ENCODE assay signal across 9 mouse cellular contexts in genomic region chr1:119087539-119087938, GRCm38 (mm10). TPM values are rescaled to one million over a fixed set of nuclear protein-coding genes. Genes with fewer than 3 reads are reported as not detected.
DNase-seq lines count a peak whose midpoint lies in the region; ATAC-seq and TF ChIP-seq lines count a peak whose summit lies in the region.
"Had no signal": no experiment of that assay in that cellular context is flagged by ENCODE, and none has a peak within 500 bp of the region (broad histone marks: within the 10 kb centered on the region; RNA-seq: fewer than 3 reads in every experiment).

No protein-coding gene starts in this region.

- peak; percentile 91 for DNase-seq in ES-CJ7 (ENCODE audit: low read depth, low spot score)
- peak; percentile 61 to 93 for DNase-seq in layer of hippocampus, adult 18-20 months (ENCODE audit: low spot score in 2 of 2)
- DNase-seq in retina, embryonic 14.5 days (ENCODE audit: low spot score) = peak; percentile 92
- DNase-seq in urinary bladder, postnatal 14 days (ENCODE audit: low spot score) = peak; percentile 81

- H3K4me2 ChIP-seq in heart, embryonic 15.5 days = no peak overlapping the region
- H3K4me2 ChIP-seq in lung, embryonic 15.5 days = no peak overlapping the region

- H3K9ac ChIP-seq in heart, embryonic 15.5 days = no peak overlapping the region
- no peak overlapping the region for H3K9ac ChIP-seq in lung, embryonic 15.5 days

- H3K36me3 ChIP-seq in heart, embryonic 15.5 days = no peaks in the 10 kb centered on the region
- H3K36me3 ChIP-seq in lung, embryonic 15.5 days = no peaks in the 10 kb centered on the region

- H3K27ac ChIP-seq in bone marrow macrophage, adult 2 months (ENCODE audit: insufficient read depth, low read depth, low read length) = no peak overlapping the region
- no peak overlapping the region for H3K27ac ChIP-seq in embryonic fibroblast, embryonic 13.5 days (ENCODE audit: insufficient read depth, low read length)
- H3K27ac ChIP-seq in heart, embryonic 15.5 days = no peak overlapping the region
- H3K27ac ChIP-seq in lung, embryonic 15.5 days = no peak overlapping the region

- H3K4me1 ChIP-seq in bone marrow macrophage, adult 2 months (ENCODE audit: control insufficient read depth, insufficient read depth, low read length) = no peaks in the 10 kb centered on the region
- H3K4me1 ChIP-seq in embryonic fibroblast, embryonic 13.5 days (ENCODE audit: control insufficient read depth, insufficient read depth, low read length) = no peaks in the 10 kb centered on the region
- H3K4me1 ChIP-seq in heart, embryonic 15.5 days (replicated peaks) = 0 out of 2 replicates have a peak, but pooled peaks cover 2% of the 10 kb centered on the region
- no peaks in the 10 kb centered on the region for H3K4me1 ChIP-seq in lung, embryonic 15.5 days

- no peaks in the 10 kb centered on the region for H3K9me3 ChIP-seq in heart, embryonic 15.5 days (replicated peaks)
- H3K9me3 ChIP-seq in lung, embryonic 15.5 days = no peaks in the 10 kb centered on the region
- H3K9me3 ChIP-seq: megakaryocyte, embryonic 14.5 days had no signal

- WGBS in heart, embryonic 15.5 days = 12% methylated on average over 3 of the region's 3 CpGs
- WGBS in lung, embryonic 15.5 days = 8% methylated on average over 3 of the region's 3 CpGs

- no peak overlapping the region for H3K4me3 ChIP-seq in bone marrow macrophage, adult 2 months (ENCODE audit: insufficient read depth, low read length)
- no peak overlapping the region for H3K4me3 ChIP-seq in embryonic fibroblast, embryonic 13.5 days (ENCODE audit: insufficient read depth, low read length)
- H3K4me3 ChIP-seq in heart, embryonic 15.5 days = no peak overlapping the region
- H3K4me3 ChIP-seq in lung, embryonic 15.5 days = no peak overlapping the region
- H3K4me3 ChIP-seq: megakaryocyte, embryonic 14.5 days had no signal

- peak; percentile 36 for ATAC-seq in heart, embryonic 15.5 days (replicated peaks; ENCODE audit: insufficient number of reproducible peaks, insufficient read depth, low FRiP score, low read depth)
- ATAC-seq in lung, embryonic 15.5 days (ENCODE audit: borderline replicate concordance, extremely low read depth, low FRiP score, low TSS enrichment) = peak; percentile 32; the same call in 1 of the 2 replicates

- TF ChIP-seq POLR2A in bone marrow macrophage, adult 2 months (IDR thresholded peaks at IDR 0.05; ENCODE audit: borderline replicate concordance, low read depth, low read length) = no peak
- no peak for TF ChIP-seq POLR2A in embryonic fibroblast, embryonic 13.5 days (IDR thresholded peaks at IDR 0.05; ENCODE audit: low read depth, low read length)

- no peaks in the 10 kb centered on the region for H3K27me3 ChIP-seq in heart, embryonic 15.5 days
- peaks cover 14% of the 10 kb centered on the region for H3K27me3 ChIP-seq in lung, embryonic 15.5 days

- TF ChIP-seq CTCF in bone marrow macrophage, adult 2 months (IDR thresholded peaks at IDR 0.05; ENCODE audit: low read depth, low read length) = peak; percentile 72
- peak; percentile 34; the same call in 1 of the 2 replicates for TF ChIP-seq CTCF in embryonic fibroblast, embryonic 13.5 days (IDR thresholded peaks at IDR 0.05; ENCODE audit: borderline replicate concordance, insufficient read depth, low read length)

RNA-seq across cellular contexts. Expression of gene Gli2, which starts 34.1 kb away (rescaled TPM):
- polyA plus RNA-seq in bone marrow macrophage, adult 2 months (2012; ENCODE audit: insufficient read depth, insufficient read length, missing spikeins) = not detected in 2 replicates
- polyA plus RNA-seq in embryonic fibroblast, embryonic 13.5 days (2011; ENCODE audit: insufficient read length, low read depth, missing spikeins) = 8.9 and 13.6 TPM in 2 replicates
- polyA plus RNA-seq in heart, embryonic 15.5 days (2015; fragmentation: Nextera tagmentation; extraction: Ambion mirVana) = 3.6 and 3.9 TPM in 2 replicates
- 1 to 10 TPM; 3.2 to 4.1 TPM for total RNA-seq in layer of hippocampus, adult 18-20 months (2021)
- 7.5 and 8.6 TPM in 2 replicates for polyA plus RNA-seq in lung, embryonic 15.5 days (2015; fragmentation: Nextera tagmentation; extraction: Ambion mirVana)
